Comparison of ENCODE assay signal across 8 mouse cellular contexts in genomic region chr5:92499378-92499777, GRCm38 (mm10). TPM values are rescaled to one million over a fixed set of nuclear protein-coding genes. Genes with fewer than 3 reads are reported as not detected.
A peak's percentile ranks its signal among the peaks of the same experiment; 100 is the strongest.
DNase-seq lines count a peak whose midpoint lies in the region; ATAC-seq and TF ChIP-seq lines count a peak whose summit lies in the region.
"Had no signal": no experiment of that assay in that cellular context is flagged by ENCODE, and none has a peak within 500 bp of the region (broad histone marks: within the 10 kb centered on the region; RNA-seq: fewer than 3 reads in every experiment).

No protein-coding gene starts in this region.

- TF ChIP-seq POLR2A in CH12.LX (IDR thresholded peaks at IDR 0.05; ENCODE audit: low read depth, low read length): no peak
- no peak for TF ChIP-seq POLR2A in bone marrow macrophage, adult 2 months (IDR thresholded peaks at IDR 0.05; ENCODE audit: borderline replicate concordance, low read depth, low read length)

- in situ Hi-C loops in CH12.LX (cut with MboI; ENCODE audit: low pct_ligation_motif_present, low pct_unique_long_range_greater_than_20kb, low sequenced_read_pairs): no loop called here

- peaks cover 8 to 43% of the 10 kb centered on the region in 2 experiments for H3K4me1 ChIP-seq in CH12.LX (ENCODE audit: control insufficient read depth in 1 of 2, insufficient read depth in 2 of 2)
- H3K4me1 ChIP-seq in bone marrow macrophage, adult 2 months (ENCODE audit: control insufficient read depth, insufficient read depth, low read length): peaks cover 51% of the 10 kb centered on the region

- H3K9ac ChIP-seq in CH12.LX (ENCODE audit: insufficient read depth, low read depth): no peak overlapping the region
- H3K9ac ChIP-seq: limb, embryonic 15.5 days had no signal

- dilution Hi-C loops in CH12.LX (cut with MboI; ENCODE audit: extremely low pct_ligation_motif_present, extremely low pct_unique_long_range_greater_than_20kb, low sequenced_read_pairs): no loop called here

- ATAC-seq in megakaryocyte progenitor cell, adult 5-6 weeks (replicated peaks; ENCODE audit: poor library complexity): peak; percentile 18; the same call in 1 of the 2 replicates

- H3K79me2 ChIP-seq in CH12.LX (replicated peaks; ENCODE audit: control insufficient read depth, extremely low read depth, insufficient read depth, poor library complexity, severe bottlenecking): no peaks in the 10 kb centered on the region

- no peak overlapping the region for H3K4me3 ChIP-seq in CH12.LX (replicated peaks in 1 of 3; ENCODE audit: low read depth in 2 of 3, low read length in 2 of 3, poor library complexity in 1 of 3)
- H3K4me3 ChIP-seq in bone marrow macrophage, adult 2 months (ENCODE audit: insufficient read depth, low read length): no peak overlapping the region
- H3K4me3 ChIP-seq: limb, embryonic 15.5 days had no signal

- H3K27me3 ChIP-seq in CH12.LX (replicated peaks): no peaks in the 10 kb centered on the region
- H3K27me3 ChIP-seq: limb, embryonic 15.5 days had no signal

- peak; percentile 45 for DNase-seq in kidney, postnatal 10 days
- DNase-seq in kidney, postnatal 14 days: no peak
- peak; percentile 55 for DNase-seq in CH12.LX (ENCODE audit: extremely low read depth)
- no peak for DNase-seq in adrenal gland, adult 2 months
- DNase-seq in left cerebral cortex, adult 8-10 months (ENCODE audit: low spot score in 2 of 2): no peak

- no peak for TF ChIP-seq EP300 in CH12.LX (IDR thresholded peaks at IDR 0.05; ENCODE audit: low read length)

- TF ChIP-seq RAD21 in CH12.LX (IDR thresholded peaks at IDR 0.05; ENCODE audit: low read depth, low read length): no peak

- no peak overlapping the region for H3K27ac ChIP-seq in CH12.LX (ENCODE audit: insufficient read depth, low read depth)
- H3K27ac ChIP-seq in bone marrow macrophage, adult 2 months (ENCODE audit: insufficient read depth, low read depth, low read length): peak overlapping the region; percentile 89
- H3K27ac ChIP-seq: limb, embryonic 15.5 days had no signal

- no peak overlapping the region for H3K4me2 ChIP-seq in CH12.LX (ENCODE audit: insufficient read depth, low read depth, poor library complexity, severe bottlenecking)
- H3K4me2 ChIP-seq: limb, embryonic 15.5 days had no signal

- H3K36me3 ChIP-seq in CH12.LX (replicated peaks in 1 of 2; ENCODE audit: control insufficient read depth in 1 of 2, insufficient read depth in 1 of 2, low read length in 1 of 2): peaks cover 0 to 5% of the 10 kb centered on the region in 2 experiments
- H3K36me3 ChIP-seq: limb, embryonic 15.5 days had no signal

- no peaks in the 10 kb centered on the region for H3K9me3 ChIP-seq in CH12.LX (replicated peaks; ENCODE audit: low read length)
- H3K9me3 ChIP-seq: limb, embryonic 15.5 days had no signal

- no peak for TF ChIP-seq CTCF in CH12.LX (conservative IDR thresholded peaks at IDR 0.05 in 1 of 2, IDR thresholded peaks at IDR 0.05 in 1 of 2; ENCODE audit: low read depth in 2 of 2, low read length in 2 of 2)
- TF ChIP-seq CTCF in bone marrow macrophage, adult 2 months (IDR thresholded peaks at IDR 0.05; ENCODE audit: low read depth, low read length): no peak

TF ChIP-seq in CH12.LX, 34 proteins besides CTCF, POLR2A, EP300 and RAD21:
- TF ChIP-seq ETS1 (conservative IDR thresholded peaks at IDR 0.05; ENCODE audit: low read depth, low read length): peak; percentile 50
- TF ChIP-seq UBTF (IDR thresholded peaks at IDR 0.05; ENCODE audit: low read depth, low read length): no peak

RNA-seq across cellular contexts. Expression of gene Scarb2, which starts 7.3 kb away (rescaled TPM):
- total RNA-seq in CH12.LX (2012; rRNA removed) (6.0 and 9.2 TPM in 2 replicates), CH12.LX (2014; rRNA removed) (9.5 and 11.2 TPM in 2 replicates)
- 6.5 and 7.2 TPM in 2 replicates for polyA plus RNA-seq in CH12.LX (2012; ENCODE audit: insufficient read length, low read depth)
- polyA plus RNA-seq in bone marrow macrophage, adult 2 months (2012; ENCODE audit: insufficient read depth, insufficient read length, missing spikeins): 93.7 and 98.6 TPM in 2 replicates
- 27.0 and 30.0 TPM in 2 replicates for total RNA-seq in megakaryocyte progenitor cell, adult 5-6 weeks (2015)
- total RNA-seq in megakaryocyte progenitor cell, adult 5-6 weeks (2017): 40.4 and 44.8 TPM in 2 replicates
- 10 to 100 TPM; 58.7 to 79.0 TPM for total RNA-seq in adrenal gland, adult 2 months (2021)
- 18.1 and 19.6 TPM in 2 replicates for polyA plus RNA-seq in adrenal gland, adult 2 months (2012; rRNA removed)
- total RNA-seq in left cerebral cortex, adult 8-10 months (2022): 100 to 1,000 TPM in 3 of 4 experiments, 10 to 100 TPM in 1; 97.5 to 104 (median 102) TPM

RNA-seq across cellular contexts. Expression of gene Fam47e, which starts 55.5 kb away (rescaled TPM):
- total RNA-seq in CH12.LX (2012; rRNA removed) (not detected in 2 replicates), CH12.LX (2014; rRNA removed) (not detected in 2 replicates)
- not detected in 2 replicates for polyA plus RNA-seq in CH12.LX (2012; ENCODE audit: insufficient read length, low read depth)
- not detected in 2 replicates for polyA plus RNA-seq in bone marrow macrophage, adult 2 months (2012; ENCODE audit: insufficient read depth, insufficient read length, missing spikeins)
- not detected in 2 replicates for total RNA-seq in megakaryocyte progenitor cell, adult 5-6 weeks (2015)
- total RNA-seq in megakaryocyte progenitor cell, adult 5-6 weeks (2017): not detected in 2 replicates
- not detected for total RNA-seq in adrenal gland, adult 2 months (2021)
- not detected in 2 replicates for polyA plus RNA-seq in adrenal gland, adult 2 months (2012; rRNA removed)
- 1 to 10 TPM in 1 of 4 experiments, under 1 TPM in 2, not detected in 1; 0.63 to 1.0 (median 0.68) TPM for total RNA-seq in left cerebral cortex, adult 8-10 months (2022)
- polyA plus RNA-seq: limb, embryonic 15.5 days had no signal

Comparison
In these comparisons a context has a peak if more than half of its experiments do, and no peak if none do; other contexts are left out.
1. DNase-seq: peak in kidney, postnatal 10 days (single experiment) and CH12.LX (single experiment); none in kidney, postnatal 14 days (single experiment), adrenal gland, adult 2 months (single experiment) and left cerebral cortex, adult 8-10 months (0 of 2).